Mouse (Mus musculus): ENCODE data around the gene Myo1a.

DNA sequence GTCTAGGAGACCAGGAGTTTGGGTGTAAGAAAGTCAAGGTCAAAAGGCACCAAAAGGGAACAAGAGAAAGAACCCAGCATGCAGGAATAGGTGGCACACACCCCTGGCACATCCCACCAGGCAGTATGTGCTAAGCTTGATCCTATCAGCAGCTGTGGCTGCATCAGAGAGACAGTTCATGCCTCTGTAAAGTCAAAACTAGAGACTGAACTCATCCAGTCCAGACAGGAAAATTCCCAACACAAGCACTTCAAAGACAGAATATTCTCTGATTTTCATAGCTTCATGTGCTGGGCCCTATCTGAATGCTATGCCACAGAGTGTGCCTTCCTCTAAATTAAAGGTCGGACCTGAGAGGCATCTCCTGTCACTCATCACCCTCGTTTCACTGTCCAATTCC lies 32.6 kb downstream of the Myo1a start:
- TF ChIP-seq POLR2A (IDR thresholded peaks at IDR 0.05; ENCODE audit: borderline replicate concordance, control insufficient read depth, low read depth, low read length) (no peak), CTCF (IDR thresholded peaks at IDR 0.05; ENCODE audit: control insufficient read depth, insufficient read depth, low read length) (no peak)
